Mouse (Mus musculus) gastrocnemius, postnatal 10 days (tissue): ENCODE results near the gene Six1. TPM values are rescaled to one million over a fixed set of nuclear protein-coding genes. Genes with fewer than 3 reads are reported as not detected.
A peak's percentile ranks its signal among the peaks of the same experiment; 100 is the strongest.
"Not testable (repeated sequence)": the region's sequence is repeated elsewhere in the genome, so short reads cannot be mapped to it uniquely, and the experiment has no call there.

Source experiments
- DNase-seq: peaks from one replicate; pipeline ENCODE4 v3.0.0; 2021; ENCODE audit warnings: mixed read lengths
- total RNA-seq, 2 experiments: library from RNA; stranded (reverse); gene quantifications; 2 replicates each; pipeline ENCODE4 v1.2.3; 2021

Six1 gene
- total RNA-seq, 2 experiments from 2014 or later = 38.1 to 44.1 TPM

DNA sequence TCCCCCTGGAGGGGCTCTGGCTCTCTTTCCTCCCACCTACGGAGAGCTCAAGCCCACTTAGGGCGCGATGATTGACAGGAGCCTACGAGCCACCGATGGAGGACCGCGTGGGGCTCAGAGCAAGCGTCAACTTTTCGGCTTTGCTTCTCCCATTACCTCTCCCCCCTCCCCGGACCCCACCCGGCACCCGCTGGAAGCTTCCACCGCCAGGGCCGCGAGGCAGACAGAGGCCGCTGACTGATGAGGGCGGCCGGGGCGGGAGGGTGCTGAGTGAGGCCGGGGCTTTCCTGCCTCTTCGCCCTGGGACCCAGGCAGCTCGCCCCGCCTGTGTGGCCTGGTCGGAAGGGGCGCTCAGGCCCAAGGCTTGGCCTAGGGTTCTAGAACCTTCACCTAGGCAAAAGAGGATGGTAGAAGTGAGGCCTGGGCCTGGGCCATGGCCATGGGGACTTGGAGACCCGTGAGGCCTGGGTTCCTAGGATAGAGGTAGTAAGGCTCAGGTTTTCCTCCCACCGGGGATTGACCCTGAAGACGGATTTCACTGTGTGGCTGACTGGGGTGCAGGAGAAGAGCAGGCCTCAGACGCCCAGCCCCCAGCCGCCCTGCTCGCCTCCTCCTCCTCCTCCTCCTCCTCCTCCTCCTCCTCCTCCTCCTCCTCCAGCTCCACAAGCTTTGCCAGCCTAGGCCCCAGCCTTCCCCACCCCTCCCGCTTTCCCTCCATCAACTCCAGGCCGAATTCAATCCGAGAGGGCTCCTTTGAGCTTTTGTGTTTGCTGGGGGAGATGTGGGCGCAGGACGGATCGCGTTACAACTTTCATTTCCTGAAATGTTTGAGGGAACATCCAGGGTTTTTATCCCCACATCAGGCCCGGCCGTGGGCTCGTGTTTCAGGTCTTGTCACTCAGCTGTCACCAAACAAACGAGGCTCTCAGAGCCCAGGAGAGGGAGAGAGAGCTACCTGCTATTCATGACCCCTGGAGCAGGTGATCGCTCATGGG is 18.5 kb downstream of the Six1 start:
- peak; percentile 57 for DNase-seq

- DNase-seq = no peak
Observed at GRCm38 (mm10) chr12:73032665-73033064, 21.0 kb downstream of the Six1 start.

GRCm38 (mm10) chr12:73031315-73031714 is 22.4 kb downstream of the Six1 start:
- DNase-seq = no peak

- peak; percentile 92 for DNase-seq
Observed at GRCm38 (mm10) chr12:73025490-73025889, 28.2 kb downstream of the Six1 start.

- peak; percentile 71 for DNase-seq
Observed at GRCm38 (mm10) chr12:73020941-73021340, 32.7 kb downstream of the Six1 start.

GRCm38 (mm10) chr12:73020422-73020821 is 33.3 kb downstream of the Six1 start:
- no peak for DNase-seq

DNA sequence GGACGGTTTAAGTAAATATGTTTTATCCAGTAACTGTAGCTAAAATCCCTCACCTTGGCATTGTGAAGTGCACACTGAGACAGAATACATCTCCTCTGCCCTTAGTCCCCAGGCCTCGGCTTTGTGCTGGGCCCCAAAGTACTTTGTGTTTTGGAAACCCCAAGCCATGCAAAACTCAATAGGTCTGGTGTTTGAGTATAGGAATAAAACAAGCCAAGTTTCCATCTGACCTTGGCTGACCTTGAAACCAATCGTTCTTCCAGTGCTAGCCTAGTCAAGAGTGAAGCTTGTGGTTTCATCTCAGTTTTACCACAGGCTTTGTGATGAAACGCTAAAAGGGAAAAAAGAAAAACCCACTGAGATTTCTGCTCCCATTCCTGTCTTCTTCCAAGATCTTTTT is 34.8 kb downstream of the Six1 start:
- DNase-seq = no peak

DNA sequence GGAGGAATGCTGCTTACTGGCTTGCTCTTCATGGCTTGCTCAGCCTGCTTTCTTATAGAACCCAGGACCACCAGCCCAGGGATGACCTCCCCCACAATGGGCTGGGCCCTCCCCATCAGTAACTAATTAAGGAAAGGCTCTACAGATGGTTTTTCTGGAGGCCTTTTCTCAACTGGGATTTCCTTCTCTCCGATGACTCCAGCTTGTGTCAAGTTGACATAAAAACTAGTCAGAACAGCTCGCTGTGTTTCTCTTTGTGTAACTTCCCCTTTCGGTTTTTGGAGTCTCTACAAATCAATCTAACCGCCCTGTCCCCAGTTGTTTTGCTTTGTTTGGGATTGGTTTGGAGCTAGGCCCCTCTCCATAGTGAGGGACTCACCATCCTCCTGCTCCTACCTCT is 37.5 kb downstream of the Six1 start:
- DNase-seq = no peak

DNA sequence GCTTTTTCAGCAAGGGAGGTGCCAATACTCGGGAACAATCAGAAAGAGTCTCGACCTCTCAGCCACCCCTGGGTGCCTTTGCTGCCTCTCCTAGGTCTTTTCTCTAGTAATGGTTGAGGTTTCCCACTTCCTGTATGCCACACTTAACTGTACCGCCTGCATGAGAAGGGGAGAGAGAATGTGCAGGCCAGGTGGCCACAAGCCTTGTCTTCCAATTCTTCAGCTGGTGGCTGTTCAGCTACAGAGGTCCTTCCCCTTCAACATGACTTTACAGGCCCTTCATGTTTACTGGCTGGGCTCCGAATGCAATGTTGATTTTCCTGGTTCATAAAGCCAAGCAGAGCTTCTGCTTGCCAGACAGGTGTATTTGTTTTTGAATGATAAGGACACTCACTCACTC is 39.4 kb downstream of the Six1 start:
- no peak for DNase-seq

DNA sequence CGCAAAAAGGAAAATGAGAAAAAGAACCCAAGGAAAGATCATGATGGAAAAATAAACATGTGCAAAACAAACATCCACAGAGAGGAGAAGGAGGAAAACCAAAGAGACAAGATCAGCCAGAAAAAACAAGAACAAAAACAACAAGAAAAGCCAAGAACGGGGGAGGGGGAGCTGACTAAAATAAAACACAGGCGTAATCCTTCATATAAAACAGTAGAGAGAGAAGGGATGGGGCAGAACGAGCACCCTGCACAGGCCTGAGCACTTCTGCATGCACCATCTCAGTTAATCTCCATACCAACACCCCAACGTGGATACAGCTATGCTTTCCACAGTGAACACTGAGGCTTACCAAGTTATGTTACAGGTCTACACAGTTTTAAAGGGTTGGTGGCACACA is 40.9 kb downstream of the Six1 start:
- no peak for DNase-seq

DNA sequence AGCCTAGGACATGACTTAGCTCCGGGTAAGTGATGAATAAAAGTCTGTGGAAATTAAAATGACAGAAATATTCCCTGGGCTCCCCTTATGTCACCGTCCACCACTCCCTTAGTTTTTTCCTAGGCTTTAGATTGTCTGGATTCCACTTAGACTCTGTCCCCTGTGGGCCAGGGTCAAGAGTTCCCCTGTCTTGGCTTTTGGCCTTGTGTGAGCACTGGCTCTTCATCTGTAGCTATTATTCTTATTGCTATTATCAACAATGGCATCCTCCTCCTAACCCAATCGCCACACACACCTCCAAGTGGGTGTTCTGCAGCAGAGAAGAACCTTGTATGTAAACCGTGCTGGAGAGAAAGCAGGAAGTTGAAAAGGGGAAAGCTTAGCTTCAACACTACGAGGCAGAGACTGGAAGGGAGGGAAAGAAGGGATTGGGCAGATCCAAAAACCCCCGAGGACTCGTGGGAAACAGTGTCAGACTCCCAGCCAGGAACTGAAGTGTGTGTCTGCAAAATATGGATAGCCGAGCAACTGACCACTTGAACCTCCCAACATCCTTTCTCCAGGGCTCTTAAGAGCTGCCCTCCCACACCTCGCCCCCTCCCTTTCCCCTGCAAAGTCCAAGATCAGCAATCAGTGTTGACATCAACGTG is 41.4 kb downstream of the Six1 start:
- DNase-seq = peak; percentile 20

DNA sequence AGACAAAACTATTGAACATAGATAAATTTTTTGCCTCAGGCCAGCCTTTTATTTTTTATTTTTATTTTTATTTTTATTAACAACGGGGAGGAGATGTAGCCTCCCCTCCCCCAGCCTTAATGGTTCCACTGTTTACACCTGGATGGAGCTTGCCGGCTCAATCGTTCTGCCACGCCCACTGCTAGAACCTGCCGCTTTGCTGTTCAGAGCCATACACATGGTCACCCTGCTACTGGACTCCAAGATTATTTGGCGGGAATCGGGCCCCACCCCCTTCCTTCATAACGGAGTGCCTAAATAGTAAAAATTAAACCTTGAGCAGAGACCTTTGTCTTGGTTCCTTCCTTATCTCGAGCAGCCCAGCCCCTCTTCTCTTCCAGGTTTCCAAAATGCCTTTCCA is 50.8 kb downstream of the Six1 start:
- DNase-seq = not testable (repeated sequence)

DNA sequence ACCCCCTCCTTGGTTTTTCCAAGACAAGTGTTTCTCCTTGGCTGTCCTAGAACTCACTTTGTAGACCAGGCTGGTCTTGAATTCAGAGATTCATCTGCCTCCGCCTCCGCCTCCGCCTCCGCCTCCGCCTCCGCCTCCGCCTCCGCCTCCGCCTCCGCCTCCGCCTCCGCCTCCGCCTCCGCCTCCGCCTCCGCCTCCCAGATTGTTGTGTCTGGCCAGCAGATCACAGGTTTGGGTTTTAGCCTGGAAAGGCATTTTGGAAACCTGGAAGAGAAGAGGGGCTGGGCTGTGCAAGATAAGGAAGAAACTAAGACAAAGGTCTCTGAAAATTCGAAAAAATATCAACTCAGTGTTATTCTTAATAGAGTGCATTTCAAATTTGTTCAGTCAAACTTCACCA is 51.4 kb downstream of the Six1 start:
- DNase-seq = peak; percentile 39

DNA sequence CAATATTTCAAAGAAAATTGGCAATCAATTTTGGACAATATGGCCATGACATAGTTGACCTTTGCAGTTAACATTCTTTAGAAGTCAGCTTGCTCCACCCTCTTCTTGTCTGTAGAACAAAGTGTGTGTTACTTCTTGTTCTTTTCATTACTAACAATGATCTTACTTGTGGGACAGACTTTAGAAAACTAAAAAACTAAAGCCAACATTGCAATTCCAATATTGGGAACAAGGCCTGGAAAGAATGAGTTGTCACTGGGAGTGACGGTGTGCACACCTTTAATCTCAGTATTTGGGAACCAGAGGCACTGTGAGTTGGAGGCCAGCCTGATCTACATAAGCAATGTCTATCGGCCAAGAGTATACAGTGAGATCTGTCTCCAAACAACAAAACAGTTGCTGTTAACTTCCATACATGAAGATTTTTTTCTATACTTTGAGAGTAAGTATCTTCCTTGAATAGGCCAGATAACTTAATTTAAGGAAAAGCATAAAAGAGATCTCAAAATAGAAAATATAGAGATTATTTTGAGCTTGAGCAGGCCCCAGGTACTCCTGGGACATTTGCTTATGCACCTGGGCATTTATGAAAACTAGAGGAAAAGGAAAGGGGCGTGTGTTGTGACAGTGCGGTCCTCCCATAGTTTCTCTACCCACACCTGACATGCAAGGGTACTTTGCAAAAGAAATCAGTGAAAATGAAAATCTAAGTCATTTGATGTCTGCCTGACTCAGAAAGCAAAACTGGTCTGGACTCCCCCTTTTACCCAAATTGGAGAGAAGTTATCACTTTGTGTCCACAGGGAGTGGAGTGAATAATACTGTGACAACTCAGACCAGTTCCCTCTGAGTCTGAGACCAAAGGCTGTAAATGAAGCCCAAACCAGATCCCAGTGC is 55.3 kb downstream of the Six1 start:
- DNase-seq = no peak

DNA sequence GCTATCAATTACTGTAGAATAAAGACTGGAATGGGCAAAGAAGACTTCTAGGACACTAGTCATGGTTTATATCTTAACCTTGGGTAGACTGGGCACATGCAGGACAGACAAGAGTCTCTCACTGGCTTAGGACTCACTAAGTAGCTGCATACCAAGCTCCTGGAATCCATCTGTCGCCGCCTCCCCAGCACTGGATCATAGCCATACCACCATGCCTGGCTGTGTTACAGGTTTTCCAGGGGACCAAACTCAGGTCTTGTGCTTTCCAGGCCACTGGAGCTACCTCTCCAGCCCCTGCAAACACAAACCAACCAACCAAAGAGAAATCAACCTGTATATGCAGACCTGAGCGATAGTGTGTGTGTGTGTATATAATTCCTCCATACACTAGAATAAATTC is 57.0 kb downstream of the Six1 start:
- DNase-seq = no peak

Other genes starting within 250 kb of the Six1 start
- gene Six6, start 114.0 kb downstream of the Six1 start, total RNA-seq = not detected
- 1 to 10 TPM; 1.3 to 1.4 TPM for gene 4930447C04Rik, start 113.1 kb downstream of the Six1 start, total RNA-seq
- gene Six4, start 59.6 kb upstream of the Six1 start, total RNA-seq = 10 to 100 TPM in 1 of 2 experiments, 1 to 10 TPM in 1; 8.6 to 11.3 TPM
- 10 to 100 TPM; 24.0 to 29.2 TPM for gene Mnat1, start 69.8 kb upstream of the Six1 start, total RNA-seq
- gene Trmt5, start 232.8 kb upstream of the Six1 start, total RNA-seq = 10 to 100 TPM in 1 of 2 experiments, 1 to 10 TPM in 1; 6.8 to 11.7 TPM
- gene Slc38a6, start 232.9 kb upstream of the Six1 start, total RNA-seq = 1 to 10 TPM; 5.7 to 9.9 TPM